Mouse (Mus musculus): ENCODE results near the gene Prom2.
A peak's percentile ranks its signal among the peaks of the same experiment; 100 is the strongest.

Prom2 gene

DNA sequence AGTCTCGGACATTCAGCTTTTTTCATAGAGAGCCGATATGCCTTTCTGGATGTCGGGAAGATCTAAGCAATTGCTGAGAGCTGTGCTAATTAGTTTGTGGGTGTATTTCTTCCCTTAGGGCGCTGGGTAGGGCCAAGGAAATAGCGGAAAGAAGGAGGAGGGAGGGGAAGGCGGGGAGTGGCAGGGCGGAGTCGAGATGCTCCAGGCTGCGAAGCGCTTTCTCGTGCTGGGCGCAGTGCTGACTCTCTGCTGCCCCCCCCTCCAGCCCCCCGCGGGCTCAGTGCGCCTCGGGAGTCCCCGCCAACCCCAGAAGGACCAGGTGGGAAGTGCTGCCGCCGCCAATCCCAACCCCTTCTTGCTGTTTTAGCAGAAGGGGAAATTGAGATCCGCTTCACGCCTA, 58.3 kb downstream of the Prom2 start:
- peak; percentile 64 for DNase-seq

DNA sequence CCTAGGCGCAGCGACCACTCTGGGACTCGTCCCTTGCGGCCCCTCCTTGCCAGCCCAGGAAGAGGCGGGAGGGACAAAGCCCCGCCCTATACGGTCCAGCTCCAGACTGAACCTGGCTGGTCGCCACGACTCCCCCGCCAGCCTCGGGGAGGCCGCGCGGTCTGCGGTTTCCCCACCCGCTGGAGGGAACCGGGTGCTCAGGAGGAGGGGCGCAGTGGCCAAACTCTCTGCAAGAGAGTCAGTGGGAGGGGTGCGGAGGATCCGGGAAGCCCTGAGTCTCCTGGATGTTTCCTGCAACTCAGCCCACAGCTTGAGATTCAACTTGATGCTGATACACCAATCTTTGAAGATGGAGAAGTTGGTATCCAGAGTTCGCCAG, 58.7 kb downstream of the Prom2 start:
- peak; percentile 89 for DNase-seq

DNA sequence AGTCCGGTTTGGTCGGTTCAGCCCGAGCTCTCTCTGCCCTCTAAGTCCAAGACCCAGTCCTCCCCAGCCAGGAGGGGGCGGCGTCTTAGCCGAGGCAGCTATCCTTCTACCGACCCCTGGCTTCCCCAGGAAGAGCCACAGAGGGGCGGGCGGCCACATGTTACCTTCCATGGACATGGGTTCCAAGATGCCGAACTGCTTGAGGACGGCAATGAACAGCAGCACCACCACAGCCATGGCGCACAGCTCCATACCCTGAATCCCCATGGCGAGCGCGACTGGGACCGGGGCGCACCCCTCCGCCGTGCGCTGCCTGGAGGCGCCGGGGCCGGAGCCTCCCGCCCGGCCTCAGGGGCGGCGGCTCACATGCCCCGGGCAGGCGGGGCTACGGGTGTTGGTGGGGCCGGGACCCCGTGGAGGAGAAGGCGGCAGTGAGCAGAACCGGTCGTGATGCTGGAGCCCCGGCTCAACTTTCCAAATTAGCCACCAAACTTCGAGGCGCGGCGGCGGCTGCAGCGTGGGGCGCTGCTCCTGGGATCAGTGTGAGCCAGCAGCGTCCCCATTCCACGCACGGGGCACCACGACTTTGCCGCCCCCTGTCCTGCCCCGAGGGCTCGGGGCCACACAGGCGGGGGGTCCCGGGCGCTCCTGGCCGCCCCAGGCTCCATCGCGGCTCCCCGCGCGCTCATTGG, 59.3 kb downstream of the Prom2 start:
- peak; percentile 40 for DNase-seq

DNA sequence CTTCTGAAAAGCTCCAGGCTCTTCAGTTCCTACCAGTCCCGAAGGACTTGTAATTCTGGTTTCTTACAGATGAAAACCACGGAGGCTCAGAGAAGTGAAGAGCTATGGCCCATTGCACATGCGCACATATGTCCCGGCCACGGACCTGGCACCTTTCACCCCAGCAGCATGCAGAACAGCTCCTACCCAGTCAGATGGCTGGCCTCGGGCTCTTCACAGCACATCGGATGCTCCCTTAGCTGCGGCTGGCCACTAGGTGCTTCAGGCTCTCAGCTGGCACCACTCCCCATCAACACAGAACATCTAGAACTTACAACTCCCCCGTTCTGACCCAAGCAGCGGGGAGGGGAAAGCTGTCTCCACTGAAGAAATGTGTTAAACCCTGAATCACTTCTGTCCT, 61.5 kb downstream of the Prom2 start:
- no peak for DNase-seq

DNA sequence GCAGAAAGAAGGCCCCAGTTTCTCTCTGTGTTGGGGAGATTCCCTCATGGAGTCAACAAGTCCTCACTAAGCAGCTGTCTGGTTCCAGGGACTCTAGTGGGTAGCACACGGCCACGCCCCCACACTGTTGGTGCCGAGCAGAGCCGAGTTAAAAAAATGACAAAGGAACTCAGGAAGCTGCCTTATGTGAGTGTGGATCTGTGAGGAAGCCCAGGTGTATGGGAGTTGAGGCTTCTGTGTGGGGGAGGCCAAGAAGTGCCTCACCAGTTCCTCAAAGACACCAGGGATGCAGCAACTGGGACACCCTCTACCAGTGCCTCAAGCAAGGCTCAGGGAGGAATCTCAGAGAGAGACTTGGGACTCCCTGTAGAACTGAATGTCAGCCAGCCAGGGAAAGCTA, 62.1 kb downstream of the Prom2 start:
- no peak for DNase-seq

All from lung, postnatal 10 days (tissue).